Mouse (Mus musculus) liver, adult 2 months (tissue): ENCODE measurements at regions not wholly inside any gene's neighbourhood (a gene's known extent, or its start where the extent isn't known, plus 50 kb on each side); places are given as distances from the start of the nearest gene placed in this dataset.
A peak's percentile ranks its signal among the peaks of the same experiment; 100 is the strongest.
"Not testable (repeated sequence)": the region's sequence is repeated elsewhere in the genome, so short reads cannot be mapped to it uniquely, and the experiment has no call there.

Source experiments
- DNase-seq: peaks from one replicate; pipeline ENCODE4 v3.0.0-alpha.2; 2011; ENCODE audit warnings: low read depth, low spot score; ENCODE audit errors: extremely low read depth
- H3K27ac ChIP-seq: fragments of 200-500 bp; replicated peaks from 2 replicates; pipeline ENCODE4 v1.5.1; 2012; ENCODE audit warnings: low read depth, mild to moderate bottlenecking, control low read depth, inconsistent platforms, low read length; ENCODE audit not compliant: insufficient read depth
- H3K27me3 ChIP-seq: fragments of 200-500 bp; 2 replicates; pipeline ENCODE4 v1.6.1; 2012; ENCODE audit warnings: mild to moderate bottlenecking, moderate library complexity, low read length, inconsistent platforms; ENCODE audit not compliant: control insufficient read depth, insufficient read depth
- H3K36me3 ChIP-seq: fragments of 200-500 bp; 2 replicates; pipeline ENCODE4 v1.6.1; 2012; ENCODE audit warnings: low read length, inconsistent platforms; ENCODE audit not compliant: control insufficient read depth, insufficient read depth
- H3K4me1 ChIP-seq: fragments of 200-500 bp; 2 replicates; pipeline ENCODE4 v1.6.1; 2011; ENCODE audit warnings: low read length; ENCODE audit not compliant: control insufficient read depth, insufficient read depth
- H3K4me3 ChIP-seq: fragments of 200-500 bp; 2 replicates; pipeline ENCODE4 v1.5.1; 2011; ENCODE audit warnings: low read depth, mild to moderate bottlenecking, control low read depth, low read length, moderate library complexity; ENCODE audit not compliant: insufficient read depth
- H3K79me2 ChIP-seq: fragments of 200-500 bp; 2 replicates; pipeline ENCODE4 v1.6.1; 2012; ENCODE audit warnings: inconsistent platforms, mild to moderate bottlenecking, low read length, moderate library complexity; ENCODE audit not compliant: control insufficient read depth, insufficient read depth
- H3K9ac ChIP-seq: fragments of 200-500 bp; 2 replicates; pipeline ENCODE4 v1.6.1; 2012; ENCODE audit warnings: low read depth, mild to moderate bottlenecking, control low read depth, inconsistent platforms, low read length
- CTCF ChIP-seq: fragments of 200-500 bp; IDR thresholded peaks from 2 replicates; pipeline ENCODE4 v1.5.1; 2011; ENCODE audit warnings: low read depth, low read length, control low read depth
- POLR2A ChIP-seq: fragments of 200-500 bp; IDR thresholded peaks from 2 replicates; pipeline ENCODE4 v1.6.1; 2011; ENCODE audit warnings: low read length, control low read depth; ENCODE audit not compliant: insufficient read depth; ENCODE audit errors: extremely low read depth
- WGBS: fragments of 180-500 bp; shearing (Covaris S2); methylation state at CpG from one replicate; pipeline ENCODE4 v1.1.7; 2018; 5-methylcytosine and 5-hydroxymethylcytosine counted together

- DNase-seq = no peak
- TF ChIP-seq POLR2A = no peak
- no peak for TF ChIP-seq CTCF
- Histone ChIP-seq H3K27me3 (no peaks in the 10 kb centered on the region), H3K9ac (no peak overlapping the region), H3K4me1 (peaks cover 2% of the 10 kb centered on the region; the same call in 1 of the 2 replicates), H3K4me3 (no peak overlapping the region), H3K79me2 (no peaks in the 10 kb centered on the region), H3K36me3 (no peaks in the 10 kb centered on the region), H3K27ac (no peak overlapping the region)
- 95% methylated on average over 6 of the region's 6 CpGs for WGBS
Observed at GRCm38 (mm10) chr5:148754363-148754762, 174.8 kb downstream of the Katnal1 start.

GRCm38 (mm10) chr5:148753457-148753856 is 175.7 kb downstream of the Katnal1 start:
- WGBS = 82% methylated on average over 4 of the region's 4 CpGs
- no peak overlapping the region for H3K27ac ChIP-seq
- TF ChIP-seq CTCF (no peak), POLR2A (no peak)
- H3K4me1 ChIP-seq = peaks cover 2% of the 10 kb centered on the region; the same call in 1 of the 2 replicates
- H3K9ac ChIP-seq = no peak overlapping the region
- no peak for DNase-seq
- no peaks in the 10 kb centered on the region for H3K36me3 ChIP-seq
- no peaks in the 10 kb centered on the region for H3K27me3 ChIP-seq
- no peaks in the 10 kb centered on the region for H3K79me2 ChIP-seq
- H3K4me3 ChIP-seq = no peak overlapping the region

- no peaks in the 10 kb centered on the region for H3K27me3 ChIP-seq
- 95% methylated on average over 13 of the region's 13 CpGs for WGBS
- no peak overlapping the region for H3K4me3 ChIP-seq
- no peak overlapping the region for H3K27ac ChIP-seq
- peaks cover 6% of the 10 kb centered on the region for H3K4me1 ChIP-seq
- H3K36me3 ChIP-seq = no peaks in the 10 kb centered on the region
- no peak overlapping the region for H3K9ac ChIP-seq
- TF ChIP-seq CTCF (no peak), POLR2A (no peak)
- no peaks in the 10 kb centered on the region for H3K79me2 ChIP-seq
- DNase-seq = no peak
Observed at GRCm38 (mm10) chr5:148751980-148752379, 177.1 kb downstream of the Katnal1 start.

- H3K4me3 ChIP-seq = no peak overlapping the region
- H3K9ac ChIP-seq = no peak overlapping the region
- H3K79me2 ChIP-seq = no peaks in the 10 kb centered on the region
- no peak for DNase-seq
- 94% methylated on average over 16 of the region's 16 CpGs for WGBS
- H3K27me3 ChIP-seq = no peaks in the 10 kb centered on the region
- H3K4me1 ChIP-seq = peaks cover 6% of the 10 kb centered on the region
- no peaks in the 10 kb centered on the region for H3K36me3 ChIP-seq
- TF ChIP-seq CTCF = no peak
- no peak for TF ChIP-seq POLR2A
- H3K27ac ChIP-seq = no peak overlapping the region
Observed at GRCm38 (mm10) chr5:148750002-148750734, 179.0 kb downstream of the Katnal1 start.

- 28% methylated on average over 21 of the region's 21 CpGs for WGBS
- Histone ChIP-seq H3K79me2 (no peaks in the 10 kb centered on the region), H3K27me3 (no peaks in the 10 kb centered on the region), H3K27ac (peak overlapping the region; percentile 79), H3K36me3 (no peaks in the 10 kb centered on the region), H3K4me1 (peaks cover 5% of the 10 kb centered on the region), H3K9ac (peak overlapping the region; percentile 52), H3K4me3 (peak overlapping the region; percentile 49)
- TF ChIP-seq CTCF (no peak), POLR2A (no peak)
- DNase-seq = peak; percentile 95
Observed at GRCm38 (mm10) chr5:148747972-148748764, 181.0 kb downstream of the Katnal1 start.

GRCm38 (mm10) chr5:148747549-148747948 is 181.6 kb downstream of the Katnal1 start:
- TF ChIP-seq CTCF = no peak
- no peak for TF ChIP-seq POLR2A
- WGBS = 90% methylated on average over 3 of the region's 3 CpGs
- H3K27ac ChIP-seq = peak overlapping the region; percentile 77
- DNase-seq = no peak
- H3K4me3 ChIP-seq = no peak overlapping the region
- H3K4me1 ChIP-seq = peaks cover 5% of the 10 kb centered on the region
- no peaks in the 10 kb centered on the region for H3K79me2 ChIP-seq
- no peaks in the 10 kb centered on the region for H3K27me3 ChIP-seq
- no peak overlapping the region for H3K9ac ChIP-seq
- H3K36me3 ChIP-seq = no peaks in the 10 kb centered on the region

GRCm38 (mm10) chr5:148746726-148747125 is 182.4 kb downstream of the Katnal1 start:
- WGBS = 16% methylated on average over 6 of the region's 6 CpGs
- not testable (repeated sequence) for H3K4me1 ChIP-seq, H3K9ac ChIP-seq, H3K36me3 ChIP-seq, H3K79me2 ChIP-seq, H3K27me3 ChIP-seq, H3K4me3 ChIP-seq
- peak; percentile 86 for DNase-seq
- H3K27ac ChIP-seq = peak overlapping the region; percentile 60
